Mouse (Mus musculus) thymus, adult 2 months (tissue): Measurements from ENCODE around the gene Krtdap. TPM values are rescaled to one million over a fixed set of nuclear protein-coding genes. Genes with fewer than 3 reads are reported as not detected.

Experiments used
- DNase-seq: peaks from one replicate; pipeline ENCODE4 v3.0.0; 2021
- H3K27ac ChIP-seq: fragments of 200-500 bp; 2 replicates; pipeline ENCODE4 v1.5.1; 2012; ENCODE audit warnings: low read length, control low read depth; ENCODE audit not compliant: control insufficient read depth, insufficient read depth
- H3K27me3 ChIP-seq: fragments of 200-500 bp; 2 replicates; pipeline ENCODE4 v1.6.1; 2012; ENCODE audit warnings: mild to moderate bottlenecking, low read length, moderate library complexity, mixed read lengths; ENCODE audit not compliant: control insufficient read depth, insufficient read depth
- H3K36me3 ChIP-seq: fragments of 200-500 bp; 2 replicates; pipeline ENCODE4 v1.6.1; 2012; ENCODE audit warnings: mild to moderate bottlenecking, low read length, moderate library complexity; ENCODE audit not compliant: control insufficient read depth, insufficient read depth
- H3K4me1 ChIP-seq: fragments of 200-500 bp; replicated peaks from 2 replicates; pipeline ENCODE4 v1.6.1; 2012; ENCODE audit warnings: low read length; ENCODE audit not compliant: control insufficient read depth, insufficient read depth
- H3K4me3 ChIP-seq: fragments of 200-500 bp; 2 replicates; pipeline ENCODE4 v1.5.1; 2012; ENCODE audit warnings: mild to moderate bottlenecking, low read length, control low read depth, moderate library complexity; ENCODE audit not compliant: control insufficient read depth, insufficient read depth
- CTCF ChIP-seq: fragments of 200-500 bp; IDR thresholded peaks from 2 replicates; pipeline ENCODE4 v1.5.1; 2012; ENCODE audit warnings: mild to moderate bottlenecking, control low read depth, low read length, moderate library complexity, borderline replicate concordance; ENCODE audit not compliant: control insufficient read depth, poor library complexity, insufficient read depth; ENCODE audit errors: extremely low read depth
- POLR2A ChIP-seq: fragments of 200-500 bp; IDR thresholded peaks from 2 replicates; pipeline ENCODE4 v1.6.1; 2012; ENCODE audit warnings: mild to moderate bottlenecking, low read length, control low read depth, moderate library complexity; ENCODE audit not compliant: control insufficient read depth, poor library complexity, insufficient read depth; ENCODE audit errors: extremely low read depth
- WGBS: fragments of 180-500 bp; shearing (Covaris S2); methylation state at CpG from one replicate; pipeline ENCODE4 v1.1.7; 2018; 5-methylcytosine and 5-hydroxymethylcytosine counted together
- polyA plus RNA-seq: library from polyadenylated mRNA; depleted of rRNA; stranded (reverse); fragments of >200 nt; gene quantifications from 2 replicates; pipeline ENCODE4 v1.2.3, GENCODE M21; 2012

The Krtdap gene
- polyA plus RNA-seq, 1 experiment, result 18.3 TPM

DNA sequence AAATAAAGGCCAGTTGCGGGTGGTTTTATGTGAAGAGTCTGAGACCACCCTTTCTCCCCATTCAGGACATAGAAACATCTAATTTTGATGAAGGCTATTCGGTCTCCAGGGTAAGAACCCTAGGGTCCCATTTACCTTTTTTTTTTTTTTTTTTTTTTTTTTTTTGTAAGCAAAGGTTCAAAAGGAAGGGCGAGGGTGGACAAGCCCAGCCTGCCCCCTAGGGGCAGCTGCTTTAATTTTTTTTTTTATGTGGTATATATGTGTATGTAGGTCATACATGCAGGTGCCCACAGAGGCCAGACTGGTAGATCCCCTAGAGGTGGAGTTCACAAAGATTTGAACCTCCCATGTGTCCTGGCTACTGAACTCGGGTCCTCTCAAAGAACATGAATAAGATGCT is 21.3 kb upstream of the Krtdap start:
- no peaks in the 10 kb centered on the region for H3K4me1 ChIP-seq
- H3K36me3 ChIP-seq, result no peaks in the 10 kb centered on the region
- TF ChIP-seq CTCF (no peak), POLR2A (no peak)
- H3K27me3 ChIP-seq, result no peaks in the 10 kb centered on the region
- no peak overlapping the region for H3K4me3 ChIP-seq
- 91% methylated on average over 4 of the region's 4 CpGs for WGBS
- no peak for DNase-seq
- H3K27ac ChIP-seq, result no peak overlapping the region

DNA sequence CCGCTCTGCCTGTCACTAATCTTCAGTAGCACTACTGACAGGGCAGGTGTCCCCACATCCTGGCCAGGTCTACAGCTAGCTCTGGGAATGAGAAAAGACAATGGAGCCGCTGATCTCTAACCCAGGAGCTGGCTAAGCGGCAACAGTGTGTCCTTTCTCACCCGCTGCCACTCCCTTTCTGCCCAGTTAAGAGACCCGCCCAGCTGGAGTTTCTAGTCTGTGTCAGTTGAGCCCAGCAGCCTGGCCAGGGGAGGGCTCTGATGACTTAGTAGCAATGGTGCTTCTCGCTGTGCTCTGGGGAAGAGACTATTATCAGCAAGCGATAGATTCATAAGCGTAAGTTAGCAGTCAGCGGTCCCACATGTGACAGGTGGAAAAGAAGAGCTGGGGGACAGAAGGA is 18.5 kb upstream of the Krtdap start:
- Histone ChIP-seq H3K4me3 (no peak overlapping the region), H3K4me1 (no peaks in the 10 kb centered on the region), H3K27ac (no peak overlapping the region), H3K36me3 (no peaks in the 10 kb centered on the region), H3K27me3 (no peaks in the 10 kb centered on the region)
- no peak for TF ChIP-seq CTCF
- TF ChIP-seq POLR2A, result no peak
- WGBS, result 69% methylated on average over 9 of the region's 9 CpGs
- DNase-seq, result no peak

DNA sequence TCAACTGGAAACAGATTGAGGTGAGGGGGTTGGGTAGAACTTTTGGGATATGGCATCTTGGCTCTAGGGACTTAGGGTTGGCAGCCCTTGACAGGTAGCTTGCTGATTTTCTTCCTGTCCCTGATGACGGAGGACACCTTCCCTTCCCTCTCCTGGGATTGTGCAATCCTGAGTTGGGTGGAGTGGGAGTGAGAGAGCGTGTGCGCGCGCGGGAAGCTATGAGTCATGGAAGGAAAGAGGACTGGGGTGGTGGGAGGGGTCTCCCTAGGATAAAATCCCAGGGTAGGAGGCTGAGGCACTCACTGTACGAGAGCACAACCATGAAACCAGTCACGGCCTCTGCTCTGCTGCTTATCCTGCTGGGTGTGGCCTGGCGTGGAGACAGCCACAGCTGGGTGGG is 11.6 kb upstream of the Krtdap start:
- DNase-seq, result no peak
- H3K4me1 ChIP-seq, result no peaks in the 10 kb centered on the region
- WGBS, result 96% methylated on average over 9 of the region's 9 CpGs
- H3K27ac ChIP-seq, result no peak overlapping the region
- TF ChIP-seq CTCF (no peak), POLR2A (no peak)
- H3K36me3 ChIP-seq, result no peaks in the 10 kb centered on the region
- H3K27me3 ChIP-seq, result no peaks in the 10 kb centered on the region
- no peak overlapping the region for H3K4me3 ChIP-seq

DNA sequence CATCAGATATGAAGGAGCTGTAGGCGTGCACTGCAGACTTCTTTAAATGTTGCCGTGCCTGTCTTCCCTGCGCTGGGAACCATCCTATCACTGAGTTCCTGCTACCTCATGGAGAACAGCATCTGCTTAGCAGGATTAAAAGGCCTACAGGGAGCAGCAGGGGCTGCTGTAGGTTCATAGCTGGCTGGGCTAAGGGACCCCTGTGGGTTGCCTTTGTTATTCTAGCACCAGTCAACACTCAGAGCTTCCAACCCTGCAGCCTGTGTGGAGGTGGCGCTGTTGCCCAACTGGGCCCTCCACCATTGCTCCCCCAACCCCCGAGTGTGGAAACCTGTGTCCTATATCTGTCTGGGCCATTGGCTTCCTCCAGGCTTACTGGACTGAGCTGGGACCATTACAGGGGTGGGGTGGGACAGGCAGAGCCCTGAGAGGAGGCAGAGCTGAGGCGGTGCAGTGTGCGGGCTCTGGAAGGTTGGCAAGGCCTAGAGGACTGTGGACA is 10.6 kb upstream of the Krtdap start:
- Histone ChIP-seq H3K36me3 (no peaks in the 10 kb centered on the region), H3K4me1 (no peaks in the 10 kb centered on the region), H3K27me3 (no peaks in the 10 kb centered on the region), H3K27ac (no peak overlapping the region), H3K4me3 (no peak overlapping the region)
- WGBS, result 90% methylated on average over 7 of the region's 7 CpGs
- TF ChIP-seq POLR2A (no peak), CTCF (no peak)
- no peak for DNase-seq

DNA sequence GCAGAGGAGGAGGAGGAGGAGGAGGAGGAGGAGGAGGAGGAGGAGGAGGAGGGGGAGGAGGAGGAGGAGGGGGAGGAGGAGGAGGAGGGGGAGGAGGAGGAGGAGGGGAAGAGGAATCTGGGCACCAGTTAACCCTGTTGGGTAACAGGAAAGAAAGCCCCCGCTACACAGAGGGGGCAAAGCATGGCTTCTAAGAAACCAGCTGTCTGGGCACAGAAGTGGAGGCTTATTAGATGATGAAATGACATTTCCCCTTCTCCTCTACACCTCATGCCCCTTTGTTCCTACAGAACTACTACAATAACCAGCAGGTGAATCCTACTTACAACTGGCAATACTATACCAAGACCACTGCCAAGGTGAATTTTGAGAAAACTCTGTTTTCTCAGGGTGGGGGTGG is 9.8 kb upstream of the Krtdap start:
- no peak overlapping the region for H3K4me3 ChIP-seq
- H3K4me1 ChIP-seq, result no peaks in the 10 kb centered on the region
- H3K27ac ChIP-seq, result no peak overlapping the region
- WGBS, result 20% methylated on average over 1 of the region's 1 CpGs
- TF ChIP-seq CTCF (no peak), POLR2A (no peak)
- H3K36me3 ChIP-seq, result no peaks in the 10 kb centered on the region
- no peaks in the 10 kb centered on the region for H3K27me3 ChIP-seq
- DNase-seq, result no peak

DNA sequence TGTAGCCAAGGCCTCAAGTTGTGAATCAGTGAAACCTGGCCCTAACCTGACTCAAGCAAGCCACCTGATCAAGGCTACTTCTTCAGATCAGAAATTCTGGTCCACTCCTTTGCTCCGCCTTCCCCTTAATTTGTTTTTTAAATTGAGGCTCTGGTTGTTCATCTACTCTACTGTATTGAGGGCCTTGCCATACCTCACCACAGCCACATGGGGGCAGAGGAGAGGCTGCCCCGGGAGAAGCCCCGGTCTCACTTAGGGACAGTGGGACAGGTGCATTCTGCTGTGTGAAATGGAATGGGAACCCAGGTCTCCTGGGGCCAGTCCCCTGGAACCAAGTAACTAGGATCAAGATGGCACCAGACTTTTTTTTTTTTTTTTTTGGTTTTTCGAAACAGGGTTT is 5.9 kb upstream of the Krtdap start:
- peak; percentile 24 for DNase-seq
- TF ChIP-seq POLR2A, result no peak
- peak; percentile 80 for TF ChIP-seq CTCF
- Histone ChIP-seq H3K27me3 (no peaks in the 10 kb centered on the region), H3K36me3 (no peaks in the 10 kb centered on the region), H3K27ac (no peak overlapping the region), H3K4me3 (no peak overlapping the region), H3K4me1 (no peaks in the 10 kb centered on the region)
- 49% methylated on average over 4 of the region's 4 CpGs for WGBS

DNA sequence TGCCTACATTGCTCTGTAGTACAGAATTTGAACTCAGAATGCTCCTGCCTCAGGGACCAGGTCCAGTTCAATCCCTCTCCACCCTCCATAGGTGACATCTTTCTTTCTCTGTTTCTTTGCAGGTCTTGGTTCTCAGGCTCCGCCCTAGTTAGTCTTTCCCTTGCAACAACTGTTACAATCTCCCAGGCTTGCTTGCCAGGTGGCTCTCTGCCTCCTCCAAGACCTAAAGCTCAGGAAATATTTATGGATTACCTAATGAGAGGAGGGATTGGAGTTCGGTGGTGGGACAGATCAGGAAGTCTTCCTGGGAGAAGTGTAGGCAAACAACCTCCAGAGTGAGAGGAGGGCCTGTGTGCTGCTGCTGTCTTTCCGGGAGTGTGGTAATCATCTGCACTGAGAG is 5.0 kb upstream of the Krtdap start:
- H3K27ac ChIP-seq, result no peak overlapping the region

More for the DNA sequence above, 5.0 kb upstream of the Krtdap start:
- H3K4me1 ChIP-seq, result no peaks in the 10 kb centered on the region
- WGBS, result 94% methylated on average over 3 of the region's 3 CpGs
- no peak for DNase-seq
- H3K36me3 ChIP-seq, result no peaks in the 10 kb centered on the region
- no peaks in the 10 kb centered on the region for H3K27me3 ChIP-seq
- no peak overlapping the region for H3K4me3 ChIP-seq
- TF ChIP-seq POLR2A (no peak), CTCF (no peak)
